Mouse (Mus musculus): ENCODE data around the gene Ajm1. TPM values are rescaled to one million over a fixed set of nuclear protein-coding genes. Genes with fewer than 3 reads are reported as not detected.

Ajm1 gene
- polyA plus RNA-seq, 1 experiment from 2014 or later, result 0.26 TPM

GRCm38 (mm10) chr2:25598749-25599148, 17.2 kb upstream of the Ajm1 start:
- 93% methylated on average over 1 of the region's 1 CpGs for WGBS (ENCODE audit: missing documents)
- no peak overlapping the region for H3K27ac ChIP-seq
- peaks cover 82% of the 10 kb centered on the region for H3K36me3 ChIP-seq (ENCODE audit: inconsistent target)
- peaks cover 12% of the 10 kb centered on the region; the same call in 1 of the 2 replicates for H3K79me2 ChIP-seq (ENCODE audit: inconsistent target)
- H3K4me3 ChIP-seq (ENCODE audit: inconsistent target), result no peak overlapping the region

- no peak overlapping the region for H3K4me3 ChIP-seq (ENCODE audit: inconsistent target)
- H3K79me2 ChIP-seq (ENCODE audit: inconsistent target), result no peaks in the 10 kb centered on the region
- peaks cover 85% of the 10 kb centered on the region for H3K36me3 ChIP-seq (ENCODE audit: inconsistent target)
- WGBS (ENCODE audit: missing documents), result 98% methylated on average over 5 of the region's 5 CpGs
- H3K27ac ChIP-seq, result no peak overlapping the region
Observed at GRCm38 (mm10) chr2:25596765-25597510, 15.4 kb upstream of the Ajm1 start.

DNA sequence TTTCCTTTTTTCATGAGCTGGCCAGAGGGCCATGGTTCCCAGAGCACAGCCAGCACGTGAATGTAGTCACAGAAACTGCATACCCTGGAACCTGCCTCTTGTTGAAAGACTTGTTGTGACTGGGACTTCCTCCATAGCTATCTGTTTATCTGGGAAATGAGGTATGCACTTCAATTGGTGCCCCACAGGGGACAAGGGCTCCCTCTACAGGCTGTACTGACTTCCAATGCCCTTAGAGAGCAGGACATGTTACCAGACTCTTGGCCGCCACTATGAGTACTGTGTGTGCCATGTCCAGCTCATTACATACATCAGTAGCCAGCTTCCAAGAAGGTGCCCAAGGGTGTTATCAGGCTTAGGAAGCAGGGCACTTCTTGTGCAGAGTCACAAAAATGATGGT, 10.3 kb upstream of the Ajm1 start:
- no peak overlapping the region for H3K4me3 ChIP-seq (ENCODE audit: inconsistent target)
- H3K79me2 ChIP-seq (ENCODE audit: inconsistent target), result no peaks in the 10 kb centered on the region
- H3K36me3 ChIP-seq (ENCODE audit: inconsistent target), result peaks cover 42% of the 10 kb centered on the region
- 83% methylated on average over 2 of the region's 2 CpGs for WGBS (ENCODE audit: missing documents)
- no peak overlapping the region for H3K27ac ChIP-seq

- H3K36me3 ChIP-seq (ENCODE audit: inconsistent target), result peaks cover 36% of the 10 kb centered on the region
- peak overlapping the region; percentile 79 for H3K27ac ChIP-seq
- 82% methylated on average over 8 of the region's 8 CpGs for whole genome bisulfite sequencing (ENCODE audit: missing documents)
- H3K4me3 ChIP-seq (ENCODE audit: inconsistent target), result no peak overlapping the region
- no peaks in the 10 kb centered on the region for H3K79me2 ChIP-seq (ENCODE audit: inconsistent target)
Observed at GRCm38 (mm10) chr2:25588227-25588907, 6.8 kb upstream of the Ajm1 start.

DNA sequence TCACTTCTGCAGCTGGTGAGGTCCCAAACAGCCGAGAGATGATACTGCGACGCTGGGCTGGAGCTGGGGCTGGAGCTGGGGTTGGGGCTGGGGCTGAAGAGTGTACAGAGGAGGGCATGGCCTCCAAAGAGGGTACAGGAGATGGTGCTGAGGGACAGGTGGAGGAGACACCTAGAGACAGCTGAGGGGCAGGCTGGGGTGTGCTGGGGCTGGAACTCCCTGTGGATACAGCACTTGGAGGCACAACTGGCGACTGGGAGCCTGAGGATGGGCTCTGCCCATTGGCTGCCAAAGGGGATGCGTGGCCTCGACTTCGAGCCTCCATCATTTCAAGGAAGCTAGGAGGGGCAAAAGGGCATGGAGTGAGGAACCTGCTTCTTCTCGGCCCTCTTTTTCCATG, 5.7 kb upstream of the Ajm1 start:
- 96% methylated on average over 8 of the region's 8 CpGs for WGBS (ENCODE audit: missing documents)
- Histone ChIP-seq H3K27ac (peak overlapping the region; percentile 79), H3K79me2 (ENCODE audit: inconsistent target) (no peaks in the 10 kb centered on the region), H3K4me3 (ENCODE audit: inconsistent target) (no peak overlapping the region), H3K36me3 (ENCODE audit: inconsistent target) (peaks cover 30% of the 10 kb centered on the region)

DNA sequence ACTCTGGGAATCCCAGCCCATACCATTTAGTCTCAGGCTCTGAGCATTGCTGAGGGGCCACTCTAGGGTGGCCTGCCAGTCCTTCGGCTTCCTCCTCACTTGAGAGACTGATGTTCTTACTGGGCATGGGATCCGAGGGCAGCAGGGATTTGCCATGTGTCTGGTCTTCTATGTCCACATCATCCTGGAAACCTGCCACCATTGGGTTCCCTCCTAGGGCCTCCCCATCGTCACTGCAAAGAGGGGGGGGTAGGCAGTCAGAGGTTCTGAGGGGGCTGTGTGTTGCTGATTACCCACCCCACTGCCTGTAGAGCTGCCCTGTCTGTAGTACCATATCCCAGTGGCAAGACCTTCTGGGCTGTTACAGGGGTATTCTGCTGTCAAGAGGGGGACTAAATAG, 4.0 kb upstream of the Ajm1 start:
- H3K79me2 ChIP-seq (ENCODE audit: inconsistent target), result no peaks in the 10 kb centered on the region
- H3K36me3 ChIP-seq (ENCODE audit: inconsistent target), result peaks cover 27% of the 10 kb centered on the region
- 88% methylated on average over 3 of the region's 3 CpGs for WGBS (ENCODE audit: missing documents)
- H3K4me3 ChIP-seq (ENCODE audit: inconsistent target), result no peak overlapping the region
- no peak overlapping the region for H3K27ac ChIP-seq

GRCm38 (mm10) chr2:25584856-25585255, 3.3 kb upstream of the Ajm1 start:
- H3K36me3 ChIP-seq (ENCODE audit: inconsistent target), result peaks cover 27% of the 10 kb centered on the region
- 100% methylated on average over 4 of the region's 4 CpGs for WGBS (ENCODE audit: missing documents)

DNA sequence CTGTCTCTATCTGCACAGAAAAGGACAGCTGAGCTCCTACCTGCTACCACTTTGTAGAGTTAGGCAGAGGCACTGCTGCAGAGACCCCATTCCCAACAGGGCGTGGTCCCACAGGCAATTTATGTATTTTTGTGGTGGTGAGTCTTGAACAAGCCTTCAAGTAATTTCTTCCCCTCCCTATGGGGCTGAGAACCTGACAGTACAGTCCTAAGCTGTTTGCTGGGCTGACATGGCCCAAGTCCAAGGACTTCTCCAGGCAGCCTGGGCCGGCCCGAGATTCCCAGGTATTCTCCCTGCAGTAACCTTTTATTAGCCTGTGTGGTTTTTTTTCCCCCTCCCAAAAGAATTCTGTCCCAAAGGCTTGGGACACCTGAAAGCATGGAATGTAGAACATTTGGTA, 2.6 kb upstream of the Ajm1 start:
- 97% methylated on average over 3 of the region's 3 CpGs for WGBS (ENCODE audit: missing documents)
- no peak overlapping the region for H3K4me3 ChIP-seq (ENCODE audit: inconsistent target)
- no peaks in the 10 kb centered on the region for H3K79me2 ChIP-seq (ENCODE audit: inconsistent target)
- H3K27ac ChIP-seq, result no peak overlapping the region
- peaks cover 27% of the 10 kb centered on the region for H3K36me3 ChIP-seq (ENCODE audit: inconsistent target)

More at GRCm38 (mm10) chr2:25584856-25585255, 3.3 kb upstream of the Ajm1 start:
- Histone ChIP-seq H3K79me2 (ENCODE audit: inconsistent target) (no peaks in the 10 kb centered on the region), H3K27ac (no peak overlapping the region), H3K4me3 (ENCODE audit: inconsistent target) (no peak overlapping the region)

DNA sequence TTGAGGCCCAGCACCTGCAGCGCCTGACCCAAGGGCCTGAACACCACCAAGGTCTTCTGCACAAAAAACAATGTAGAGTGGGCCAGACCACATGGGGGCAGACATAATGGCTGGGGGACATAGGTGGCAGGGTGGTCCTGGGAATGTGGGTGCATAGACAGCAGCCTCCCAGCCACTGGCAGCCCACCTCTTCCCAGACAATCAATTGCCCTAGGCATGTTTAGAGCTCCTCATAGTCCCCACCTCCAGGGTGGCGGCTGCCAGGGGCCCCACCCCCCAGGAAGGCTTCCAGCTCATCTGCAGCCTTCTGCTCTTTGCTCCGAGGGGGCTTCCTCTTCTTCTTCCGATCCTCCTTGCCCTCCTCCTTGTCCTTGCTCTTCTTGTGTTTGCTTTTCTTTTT, 2.0 kb upstream of the Ajm1 start:
- Histone ChIP-seq H3K36me3 (ENCODE audit: inconsistent target) (peaks cover 27% of the 10 kb centered on the region), H3K4me3 (ENCODE audit: inconsistent target) (no peak overlapping the region), H3K27ac (no peak overlapping the region), H3K79me2 (ENCODE audit: inconsistent target) (no peaks in the 10 kb centered on the region)
- WGBS (ENCODE audit: missing documents), result 76% methylated on average over 3 of the region's 4 CpGs

- H3K36me3 ChIP-seq (ENCODE audit: inconsistent target), result peaks cover 27% of the 10 kb centered on the region
- H3K79me2 ChIP-seq (ENCODE audit: inconsistent target), result no peaks in the 10 kb centered on the region
- 96% methylated on average over 6 of the region's 6 CpGs for WGBS (ENCODE audit: missing documents)
Observed at GRCm38 (mm10) chr2:25583120-25583481, 1.5 kb upstream of the Ajm1 start.

GRCm38 (mm10) chr2:25582466-25583119, 1.0 kb upstream of the Ajm1 start:
- Histone ChIP-seq H3K79me2 (ENCODE audit: inconsistent target) (no peaks in the 10 kb centered on the region), H3K36me3 (ENCODE audit: inconsistent target) (peaks cover 27% of the 10 kb centered on the region), H3K4me3 (ENCODE audit: inconsistent target) (no peak overlapping the region), H3K27ac (no peak overlapping the region)
- WGBS (ENCODE audit: missing documents), result 46% methylated on average over 12 of the region's 12 CpGs

More at GRCm38 (mm10) chr2:25583120-25583481, 1.5 kb upstream of the Ajm1 start:
- Histone ChIP-seq H3K27ac (no peak overlapping the region), H3K4me3 (ENCODE audit: inconsistent target) (no peak overlapping the region)

- peaks cover 27% of the 10 kb centered on the region for H3K36me3 ChIP-seq (ENCODE audit: inconsistent target)
Observed at GRCm38 (mm10) chr2:25581901-25582301, 344 bp upstream of the Ajm1 start.

GRCm38 (mm10) chr2:25580621-25581101, 896 bp downstream of the Ajm1 start:
- no peaks in the 10 kb centered on the region for H3K79me2 ChIP-seq (ENCODE audit: inconsistent target)
- 42% methylated on average over 4 of the region's 6 CpGs for WGBS (ENCODE audit: missing documents)
- peaks cover 26% of the 10 kb centered on the region for H3K36me3 ChIP-seq (ENCODE audit: inconsistent target)
- H3K27ac ChIP-seq, result no peak overlapping the region
- no peak overlapping the region for H3K4me3 ChIP-seq (ENCODE audit: inconsistent target)

More at GRCm38 (mm10) chr2:25581901-25582301, 344 bp upstream of the Ajm1 start:
- Histone ChIP-seq H3K27ac (0 out of 2 replicates have a peak overlapping the region, but pooled peaks have one; percentile 10), H3K4me3 (ENCODE audit: inconsistent target) (no peak overlapping the region), H3K79me2 (ENCODE audit: inconsistent target) (no peaks in the 10 kb centered on the region)
- 5% methylated on average over 6 of the region's 6 CpGs for WGBS (ENCODE audit: missing documents)

- 11% methylated on average over 27 of the region's 27 CpGs for WGBS (ENCODE audit: missing documents)
- peaks cover 19% of the 10 kb centered on the region for H3K36me3 ChIP-seq (ENCODE audit: inconsistent target)
- no peak overlapping the region for H3K27ac ChIP-seq
- no peaks in the 10 kb centered on the region for H3K79me2 ChIP-seq (ENCODE audit: inconsistent target)
- no peak overlapping the region for H3K4me3 ChIP-seq (ENCODE audit: inconsistent target)
Observed at GRCm38 (mm10) chr2:25579737-25580460, 1.7 kb downstream of the Ajm1 start.
